Mouse (Mus musculus): ENCODE data around the gene Slc37a1. TPM values are rescaled to one million over a fixed set of nuclear protein-coding genes. Genes with fewer than 3 reads are reported as not detected.
"Not testable (repeated sequence)": the region's sequence is repeated elsewhere in the genome, so short reads cannot be mapped to it uniquely, and the experiment has no call there.

Slc37a1 gene
- polyA plus RNA-seq, 1 experiment from 2014 or later = 5.5 TPM

DNA sequence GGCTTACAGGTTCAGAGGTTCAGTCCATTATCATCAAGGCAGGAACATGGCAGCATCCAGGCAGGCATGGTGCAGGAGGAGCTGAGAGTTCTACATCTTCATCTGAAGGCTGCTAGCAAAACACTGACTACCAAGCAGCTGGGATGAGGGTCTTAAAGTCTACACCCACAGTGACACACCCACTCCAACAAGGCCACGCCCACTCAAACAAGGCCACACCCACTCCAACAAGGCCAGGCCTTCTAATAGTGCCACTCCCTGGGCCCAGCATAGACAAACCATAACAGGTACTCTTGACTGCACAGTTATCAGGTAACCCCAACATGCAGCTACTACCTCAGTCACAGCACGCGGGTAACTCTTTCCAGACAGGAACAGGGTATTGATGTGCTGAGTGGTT is 68.1 kb downstream of the Slc37a1 start:
- H3K9ac ChIP-seq; H3K36me3 ChIP-seq; H3K4me1 ChIP-seq (replicated peaks); H3K4me2 ChIP-seq; H3K27ac ChIP-seq (ENCODE audit: poor library complexity, severe bottlenecking); H3K9me3 ChIP-seq (replicated peaks); ATAC-seq (ENCODE audit: insufficient number of reproducible peaks, low FRiP score); H3K27me3 ChIP-seq (replicated peaks); H3K4me3 ChIP-seq: not testable (repeated sequence)
- 61% methylated on average over 3 of the region's 3 CpGs for WGBS

DNA sequence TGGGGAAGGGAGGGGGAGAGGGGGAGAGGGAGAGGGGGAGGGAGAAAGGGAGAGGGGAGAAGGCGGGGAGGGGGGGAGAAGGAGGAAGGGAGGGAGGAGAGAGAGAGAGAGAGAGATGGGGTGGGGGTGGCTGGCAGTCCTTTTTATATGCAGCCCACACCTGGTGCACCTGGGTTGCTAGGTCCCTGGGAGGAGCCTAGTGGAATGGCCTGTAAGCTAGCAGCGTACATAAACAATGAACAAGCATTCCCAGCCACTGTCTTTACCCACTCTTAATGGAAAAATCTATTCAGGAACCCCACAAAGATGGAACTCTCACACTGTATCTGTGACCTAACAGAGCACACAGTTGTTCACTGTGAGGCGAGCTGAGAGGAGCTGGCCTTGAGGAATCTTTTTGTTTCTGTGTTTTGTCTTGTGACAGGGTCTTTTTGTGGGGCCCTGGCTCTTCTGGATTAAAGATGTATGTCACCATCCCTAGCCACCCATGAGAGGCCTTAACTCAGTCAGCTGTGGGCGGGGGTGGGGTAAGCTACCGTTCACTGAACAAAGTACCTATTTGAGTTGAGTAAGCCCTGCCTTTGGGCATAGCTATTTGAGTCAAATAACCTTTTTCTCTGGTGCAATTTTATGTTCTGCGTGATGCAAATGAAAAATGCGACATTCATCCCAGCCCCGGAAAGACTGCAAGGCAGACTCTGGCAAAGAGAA is 69.4 kb downstream of the Slc37a1 start:
- 0 out of 2 replicates have a peak, but pooled peaks cover 6% of the 10 kb centered on the region for H3K4me1 ChIP-seq (replicated peaks)
- H3K4me3 ChIP-seq = no peak overlapping the region
- ATAC-seq (ENCODE audit: insufficient number of reproducible peaks, low FRiP score) = no peak
- H3K36me3 ChIP-seq = no peaks in the 10 kb centered on the region
- no peaks in the 10 kb centered on the region for H3K9me3 ChIP-seq (replicated peaks)
- WGBS = 48% methylated on average over 7 of the region's 8 CpGs
- 0 out of 2 replicates have a peak, but pooled peaks cover 4% of the 10 kb centered on the region for H3K27me3 ChIP-seq (replicated peaks)
- no peak overlapping the region for H3K27ac ChIP-seq (ENCODE audit: poor library complexity, severe bottlenecking)
- no peak overlapping the region for H3K9ac ChIP-seq
- no peak overlapping the region for H3K4me2 ChIP-seq

DNA sequence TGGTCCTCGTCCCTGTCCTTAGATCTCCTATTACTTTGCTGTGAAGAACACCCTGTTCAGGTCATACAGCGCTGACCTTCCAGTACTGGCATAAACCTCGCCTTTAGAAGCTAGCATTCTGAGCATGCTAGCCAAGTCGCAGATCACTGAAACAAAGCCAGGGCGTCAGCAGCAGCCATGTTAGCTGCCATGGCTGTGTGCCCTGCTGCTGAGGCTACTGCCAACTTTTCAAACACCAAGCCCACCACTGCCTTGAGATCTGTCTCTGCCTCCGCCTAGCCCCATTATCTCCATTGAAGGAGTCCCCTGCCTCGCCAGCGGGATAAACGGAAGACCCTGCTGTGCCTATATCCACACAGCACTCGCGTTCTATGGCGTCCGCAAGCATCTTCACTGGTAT is 74.0 kb downstream of the Slc37a1 start:
- Histone ChIP-seq H3K4me1 (replicated peaks) (no peaks in the 10 kb centered on the region), H3K4me2 (no peak overlapping the region), H3K9me3 (replicated peaks) (no peaks in the 10 kb centered on the region), H3K9ac (no peak overlapping the region), H3K27ac (ENCODE audit: poor library complexity, severe bottlenecking) (no peak overlapping the region), H3K36me3 (no peaks in the 10 kb centered on the region), H3K27me3 (replicated peaks) (0 out of 2 replicates have a peak, but pooled peaks cover 7% of the 10 kb centered on the region), H3K4me3 (no peak overlapping the region)
- 73% methylated on average over 13 of the region's 13 CpGs for WGBS
- ATAC-seq (ENCODE audit: insufficient number of reproducible peaks, low FRiP score) = no peak

DNA sequence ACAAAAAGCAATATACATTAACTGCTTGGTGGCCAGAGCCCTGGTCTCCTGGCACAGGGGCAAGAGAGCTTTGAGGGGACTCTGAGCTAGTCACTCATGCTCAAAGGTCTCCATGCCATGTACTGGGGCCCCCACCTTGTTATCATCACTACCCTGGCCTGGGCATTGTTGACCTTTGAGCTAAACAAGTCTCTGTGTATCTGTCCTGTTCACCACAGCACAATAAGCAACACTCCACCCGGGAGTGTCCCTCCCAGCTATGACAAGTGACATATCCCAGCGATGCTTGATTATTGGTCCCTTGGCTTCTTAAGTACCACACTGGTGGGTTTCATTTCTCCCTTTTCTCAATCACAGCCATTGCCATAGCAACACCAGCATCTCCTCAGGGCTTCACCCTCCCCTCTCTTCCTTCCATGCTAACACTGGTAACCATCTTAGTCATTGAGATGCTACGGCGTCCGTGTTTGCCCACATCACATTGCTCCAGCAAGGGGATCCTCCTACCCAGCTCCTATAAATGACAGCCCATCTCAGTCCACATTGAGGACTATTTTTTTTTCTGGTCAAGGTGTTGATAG is 79.1 kb downstream of the Slc37a1 start:
- 78% methylated on average over 5 of the region's 5 CpGs for WGBS
- H3K36me3 ChIP-seq = no peaks in the 10 kb centered on the region
- H3K4me2 ChIP-seq = no peak overlapping the region

DNA sequence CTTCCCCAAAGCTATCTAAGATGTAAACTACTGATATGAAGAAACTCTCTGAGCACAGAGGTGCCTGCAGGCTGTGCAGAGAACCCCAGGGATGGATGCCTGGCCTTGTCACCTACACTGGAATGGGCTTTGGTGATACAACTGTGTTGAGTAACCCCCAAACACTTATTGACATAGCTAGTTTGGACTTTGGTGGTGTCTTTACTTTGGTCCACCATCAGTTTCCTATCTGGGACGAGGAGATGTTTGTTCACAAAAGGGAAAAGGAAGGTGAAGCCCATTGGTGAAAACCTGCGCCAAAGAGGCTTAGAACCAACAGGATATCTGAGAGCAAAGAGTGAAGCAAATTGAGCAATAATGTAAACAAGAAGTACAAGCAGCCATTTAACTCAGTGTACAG is 83.6 kb downstream of the Slc37a1 start:
- no peak for ATAC-seq (ENCODE audit: insufficient number of reproducible peaks, low FRiP score)
- Histone ChIP-seq H3K4me3 (no peak overlapping the region), H3K9ac (no peak overlapping the region), H3K36me3 (no peaks in the 10 kb centered on the region), H3K4me2 (no peak overlapping the region), H3K27ac (ENCODE audit: poor library complexity, severe bottlenecking) (no peak overlapping the region), H3K4me1 (replicated peaks) (no peaks in the 10 kb centered on the region), H3K27me3 (replicated peaks) (0 out of 2 replicates have a peak, but pooled peaks cover 3% of the 10 kb centered on the region), H3K9me3 (replicated peaks) (no peaks in the 10 kb centered on the region)
- WGBS = 74% methylated on average over 2 of the region's 2 CpGs

More for the DNA sequence above, 79.1 kb downstream of the Slc37a1 start:
- Histone ChIP-seq H3K27ac (ENCODE audit: poor library complexity, severe bottlenecking) (no peak overlapping the region), H3K9ac (no peak overlapping the region), H3K27me3 (replicated peaks) (0 out of 2 replicates have a peak, but pooled peaks cover 9% of the 10 kb centered on the region), H3K4me3 (no peak overlapping the region), H3K4me1 (replicated peaks) (no peaks in the 10 kb centered on the region), H3K9me3 (replicated peaks) (no peaks in the 10 kb centered on the region)
- ATAC-seq (ENCODE audit: insufficient number of reproducible peaks, low FRiP score) = no peak

DNA sequence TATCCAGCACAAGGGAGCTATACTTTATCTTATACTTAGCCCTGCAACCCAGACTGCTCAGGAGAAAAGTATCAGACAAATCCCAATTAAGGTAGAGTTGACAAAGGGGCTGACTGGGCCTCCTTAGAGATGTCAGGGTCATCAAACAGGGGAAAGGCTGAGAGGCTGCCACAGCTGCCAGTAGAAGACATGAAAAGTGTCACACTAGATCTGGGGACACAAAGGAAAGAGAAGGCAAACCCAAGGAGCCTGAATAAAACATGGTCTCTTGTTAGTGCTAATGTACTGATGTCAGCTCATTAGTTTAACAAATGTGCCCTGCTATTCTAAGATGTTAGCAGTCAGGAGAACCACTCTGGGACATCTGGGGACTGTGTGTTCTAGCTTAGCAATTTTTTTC is 84.3 kb downstream of the Slc37a1 start:
- no peaks in the 10 kb centered on the region for H3K9me3 ChIP-seq (replicated peaks)
- ATAC-seq (ENCODE audit: insufficient number of reproducible peaks, low FRiP score) = no peak
- H3K36me3 ChIP-seq = no peaks in the 10 kb centered on the region
- no peak overlapping the region for H3K27ac ChIP-seq (ENCODE audit: poor library complexity, severe bottlenecking)
- no peak overlapping the region for H3K4me2 ChIP-seq
- H3K9ac ChIP-seq = no peak overlapping the region
- 0 out of 2 replicates have a peak, but pooled peaks cover 3% of the 10 kb centered on the region for H3K27me3 ChIP-seq (replicated peaks)
- H3K4me1 ChIP-seq (replicated peaks) = no peaks in the 10 kb centered on the region
- H3K4me3 ChIP-seq = no peak overlapping the region

DNA sequence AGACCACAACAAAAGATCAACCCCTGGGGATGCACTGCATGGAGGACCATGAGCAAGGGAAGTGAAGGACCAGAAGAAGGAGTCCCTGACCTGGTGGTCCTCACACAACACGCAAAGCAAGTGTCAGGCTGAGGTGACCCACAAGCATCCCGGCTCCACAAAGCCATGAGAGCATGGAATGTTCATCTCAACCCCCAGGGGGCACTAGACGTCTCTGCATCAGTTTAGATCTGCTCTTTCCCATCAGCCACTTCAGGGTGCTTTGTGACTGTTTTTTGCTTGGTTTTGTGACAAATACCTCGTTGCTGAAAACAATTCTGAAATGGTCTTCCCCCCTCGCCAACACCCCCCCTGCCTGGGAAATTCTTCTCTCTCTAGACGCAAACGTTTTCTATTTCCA is 91.4 kb downstream of the Slc37a1 start:
- Histone ChIP-seq H3K27me3 (replicated peaks) (0 out of 2 replicates have a peak, but pooled peaks cover 4% of the 10 kb centered on the region), H3K4me3 (no peak overlapping the region), H3K9me3 (replicated peaks) (no peaks in the 10 kb centered on the region), H3K27ac (ENCODE audit: poor library complexity, severe bottlenecking) (no peak overlapping the region), H3K4me2 (no peak overlapping the region), H3K36me3 (no peaks in the 10 kb centered on the region), H3K9ac (no peak overlapping the region), H3K4me1 (replicated peaks) (no peaks in the 10 kb centered on the region)
- WGBS = 15% methylated on average over 7 of the region's 7 CpGs
- no peak for ATAC-seq (ENCODE audit: insufficient number of reproducible peaks, low FRiP score)

DNA sequence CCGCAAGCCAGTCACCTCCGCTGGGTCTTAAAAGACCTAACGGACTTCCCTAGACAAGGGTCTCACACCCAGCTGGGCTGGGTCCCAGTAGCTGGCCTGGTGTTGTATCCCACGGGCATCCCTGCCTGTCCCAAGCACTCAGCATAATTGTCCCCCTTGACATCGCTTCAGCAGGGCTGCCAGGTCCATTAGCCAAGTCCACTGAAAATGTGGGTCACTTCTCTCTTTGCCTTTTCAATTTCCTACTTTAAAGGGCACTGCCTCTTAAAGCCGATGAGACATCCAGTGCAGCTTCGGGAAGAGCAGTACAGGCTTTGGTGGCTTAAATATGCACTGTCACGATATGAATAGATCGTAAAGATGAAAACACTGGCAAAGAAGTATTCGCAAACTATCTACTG is 91.8 kb downstream of the Slc37a1 start:
- H3K9me3 ChIP-seq (replicated peaks) = no peaks in the 10 kb centered on the region
- H3K4me3 ChIP-seq = no peak overlapping the region
- H3K4me1 ChIP-seq (replicated peaks) = no peaks in the 10 kb centered on the region
- 72% methylated on average over 10 of the region's 10 CpGs for WGBS
- ATAC-seq (ENCODE audit: insufficient number of reproducible peaks, low FRiP score) = no peak
- no peaks in the 10 kb centered on the region for H3K36me3 ChIP-seq
- H3K27me3 ChIP-seq (replicated peaks) = 0 out of 2 replicates have a peak, but pooled peaks cover 4% of the 10 kb centered on the region
- no peak overlapping the region for H3K27ac ChIP-seq (ENCODE audit: poor library complexity, severe bottlenecking)
- H3K9ac ChIP-seq = no peak overlapping the region
- no peak overlapping the region for H3K4me2 ChIP-seq

DNA sequence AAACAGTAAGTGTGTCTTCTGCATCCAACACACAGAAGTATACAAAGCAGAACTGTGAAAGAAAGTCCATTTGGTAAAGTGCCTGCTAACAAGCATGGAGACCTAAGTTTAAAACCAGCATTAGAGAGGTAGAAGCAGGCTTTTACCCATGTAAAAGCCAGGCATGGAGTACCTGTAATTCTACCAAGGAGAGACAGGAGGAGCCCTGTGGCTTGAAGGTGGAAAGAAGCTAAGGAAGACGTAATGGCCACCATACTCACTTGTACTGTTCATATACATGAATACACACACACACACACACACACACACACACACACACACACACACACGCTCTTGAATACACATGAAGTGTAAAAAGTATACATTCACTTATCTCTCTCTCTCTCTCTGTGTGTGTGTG is 92.5 kb downstream of the Slc37a1 start:
- Histone ChIP-seq H3K9me3 (replicated peaks) (no peaks in the 10 kb centered on the region), H3K27ac (ENCODE audit: poor library complexity, severe bottlenecking) (no peak overlapping the region), H3K4me2 (no peak overlapping the region), H3K9ac (no peak overlapping the region), H3K27me3 (replicated peaks) (0 out of 2 replicates have a peak, but pooled peaks cover 4% of the 10 kb centered on the region), H3K36me3 (no peaks in the 10 kb centered on the region), H3K4me3 (no peak overlapping the region), H3K4me1 (replicated peaks) (no peaks in the 10 kb centered on the region; the same call in 1 of the 2 replicates)
- ATAC-seq (ENCODE audit: insufficient number of reproducible peaks, low FRiP score) = no peak
- WGBS = 80% methylated on average over 2 of the region's 2 CpGs

DNA sequence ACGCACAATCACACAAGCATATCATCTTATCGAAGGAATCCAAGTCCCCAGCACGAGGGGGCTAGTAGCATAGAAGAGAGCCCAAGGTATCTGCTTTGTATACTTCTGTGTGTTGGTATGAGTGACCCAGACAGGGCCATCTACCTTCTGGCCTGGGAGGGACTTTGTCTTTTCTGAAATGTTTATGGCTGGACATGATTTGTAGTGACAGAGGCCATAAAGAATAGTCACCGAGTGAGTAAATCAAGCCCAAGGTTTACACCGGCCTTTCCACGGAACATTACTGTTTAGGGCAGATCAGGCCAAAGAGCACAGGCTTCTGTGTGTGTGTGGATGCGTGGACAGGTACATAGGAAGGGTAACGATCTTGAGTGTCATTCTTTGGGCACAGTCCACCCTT is 93.3 kb downstream of the Slc37a1 start:
- WGBS = 81% methylated on average over 8 of the region's 8 CpGs

DNA sequence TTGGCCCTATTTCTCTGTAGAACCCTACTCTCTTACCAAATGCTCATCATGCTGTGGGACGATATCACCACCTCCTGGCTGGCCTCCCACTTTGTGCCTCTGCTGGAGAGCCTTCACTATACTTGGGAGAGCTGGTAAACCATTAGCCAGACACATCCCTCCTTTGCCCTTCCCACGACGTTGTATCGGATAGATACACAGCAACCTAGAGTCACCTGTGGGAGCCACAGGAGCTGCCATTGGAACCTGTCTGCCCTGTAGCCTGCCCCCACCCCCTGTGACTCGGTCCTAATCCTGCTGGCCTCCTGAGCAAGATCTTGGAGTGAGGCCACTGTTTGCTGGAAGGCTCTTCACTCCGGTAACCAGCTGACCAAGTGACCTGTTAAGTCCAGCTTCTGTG is 96.7 kb downstream of the Slc37a1 start:
- H3K4me2 ChIP-seq = no peak overlapping the region
- no peak overlapping the region for H3K9ac ChIP-seq
- ATAC-seq (ENCODE audit: insufficient number of reproducible peaks, low FRiP score) = no peak
- H3K36me3 ChIP-seq = no peaks in the 10 kb centered on the region
- no peaks in the 10 kb centered on the region for H3K9me3 ChIP-seq (replicated peaks)
- peaks cover 27% of the 10 kb centered on the region for H3K27me3 ChIP-seq (replicated peaks)
- H3K4me3 ChIP-seq = no peak overlapping the region
- WGBS = 78% methylated on average over 6 of the region's 6 CpGs
- no peak overlapping the region for H3K27ac ChIP-seq (ENCODE audit: poor library complexity, severe bottlenecking)
- peaks cover 25% of the 10 kb centered on the region for H3K4me1 ChIP-seq (replicated peaks)

More for the DNA sequence above, 93.3 kb downstream of the Slc37a1 start:
- no peak for ATAC-seq (ENCODE audit: insufficient number of reproducible peaks, low FRiP score)
- Histone ChIP-seq H3K4me3 (no peak overlapping the region), H3K4me1 (replicated peaks) (peaks cover 7% of the 10 kb centered on the region; the same call in 1 of the 2 replicates), H3K36me3 (no peaks in the 10 kb centered on the region), H3K4me2 (no peak overlapping the region), H3K9me3 (replicated peaks) (no peaks in the 10 kb centered on the region), H3K27ac (ENCODE audit: poor library complexity, severe bottlenecking) (no peak overlapping the region), H3K27me3 (replicated peaks) (peaks cover 11% of the 10 kb centered on the region; the same call in 1 of the 2 replicates), H3K9ac (no peak overlapping the region)
